Mouse (Mus musculus) intestine, embryonic 16.5 days (tissue): ENCODE data around the gene Ifitm3. TPM values are rescaled to one million over a fixed set of nuclear protein-coding genes. Genes with fewer than 3 reads are reported as not detected.
"Not testable (repeated sequence)": the region's sequence is repeated elsewhere in the genome, so short reads cannot be mapped to it uniquely, and the experiment has no call there.

Experiments
- ATAC-seq: fragments of 200-750 bp; cut with Nextera tagmentation; 2 replicates; pipeline ENCODE4 v1.8.0; 2017; ENCODE audit warnings: moderate TSS enrichment, moderate library complexity
- H3K27ac ChIP-seq: fragments of 300-500 bp; sonication (generic); 2 replicates; pipeline ENCODE4 v1.5.1; 2014; ENCODE audit warnings: mild to moderate bottlenecking, low read length
- H3K27me3 ChIP-seq: fragments of 300-500 bp; sonication (generic); replicated peaks from 2 replicates; pipeline ENCODE4 v1.6.1; 2014; ENCODE audit warnings: low read length, control low read depth, mixed read lengths; ENCODE audit not compliant: control insufficient read depth, insufficient read depth
- H3K36me3 ChIP-seq: fragments of 300-500 bp; sonication (generic); 2 replicates; pipeline ENCODE4 v1.6.1; 2014; ENCODE audit warnings: low read length, control low read depth; ENCODE audit not compliant: control insufficient read depth, insufficient read depth
- H3K4me1 ChIP-seq: fragments of 300-500 bp; sonication (generic); 2 replicates; pipeline ENCODE4 v1.6.1; 2014; ENCODE audit warnings: low read length, control low read depth, mixed read lengths; ENCODE audit not compliant: control insufficient read depth, insufficient read depth
- H3K4me2 ChIP-seq: fragments of 300-500 bp; sonication (generic); 2 replicates; pipeline ENCODE4 v1.6.1; 2014; ENCODE audit warnings: low read depth, low read length, control low read depth
- H3K4me3 ChIP-seq: fragments of 300-500 bp; sonication (generic); 2 replicates; pipeline ENCODE4 v1.5.1; 2014; ENCODE audit warnings: mild to moderate bottlenecking, low read length
- H3K9ac ChIP-seq: fragments of 300-500 bp; sonication (generic); 2 replicates; pipeline ENCODE4 v1.6.1; 2014; ENCODE audit warnings: low read depth, low read length
- H3K9me3 ChIP-seq: fragments of 300-500 bp; sonication (generic); 2 replicates; pipeline ENCODE4 v1.6.1; 2016; ENCODE audit warnings: low read length, control low read depth; ENCODE audit not compliant: control insufficient read depth
- WGBS: fragments of 180-500 bp; shearing (Covaris S2); extraction: QIAGEN DNeasy Blood & Tissue Kit; methylation state at CpG from one replicate; pipeline ENCODE4 v1.1.7; 2014; 5-methylcytosine and 5-hydroxymethylcytosine counted together
- polyA plus RNA-seq: library from polyadenylated mRNA; unstranded; fragments of >200 nt; fragmentation: Nextera tagmentation; extraction: Ambion mirVana; gene quantifications from 2 replicates; pipeline ENCODE4 v1.2.1, GENCODE M21; 2015

The Ifitm3 gene
- polyA plus RNA-seq, 1 experiment from 2014 or later, result 255 TPM

GRCm38 (mm10) chr7:141021489-141022449, 11.2 kb upstream of the Ifitm3 start:
- no peaks in the 10 kb centered on the region for H3K9me3 ChIP-seq
- no peak for ATAC-seq
- H3K36me3 ChIP-seq, result no peaks in the 10 kb centered on the region
- H3K27ac ChIP-seq, result no peak overlapping the region
- H3K4me2 ChIP-seq, result no peak overlapping the region
- 77% methylated on average over 14 of the region's 14 CpGs for WGBS
- no peaks in the 10 kb centered on the region for H3K27me3 ChIP-seq
- no peak overlapping the region for H3K9ac ChIP-seq
- no peak overlapping the region for H3K4me3 ChIP-seq
- H3K4me1 ChIP-seq, result peaks cover 4% of the 10 kb centered on the region; the same call in 1 of the 2 replicates

GRCm38 (mm10) chr7:141019028-141019427, 8.5 kb upstream of the Ifitm3 start:
- Histone ChIP-seq H3K4me3 (no peak overlapping the region), H3K27me3 (no peaks in the 10 kb centered on the region), H3K9ac (no peak overlapping the region), H3K36me3 (no peaks in the 10 kb centered on the region), H3K27ac (no peak overlapping the region), H3K9me3 (no peaks in the 10 kb centered on the region), H3K4me1 (no peaks in the 10 kb centered on the region), H3K4me2 (no peak overlapping the region)
- no peak for ATAC-seq
- 92% methylated on average over 5 of the region's 5 CpGs for whole genome bisulfite sequencing

- WGBS, result 75% methylated on average over 1 of the region's 1 CpGs
- H3K4me1 ChIP-seq, H3K36me3 ChIP-seq, H3K4me3 ChIP-seq, H3K4me2 ChIP-seq, H3K9ac ChIP-seq, H3K9me3 ChIP-seq, H3K27me3 ChIP-seq, H3K27ac ChIP-seq, ATAC-seq: not testable (repeated sequence)
Measured at GRCm38 (mm10) chr7:141017824-141018223, 7.3 kb upstream of the Ifitm3 start, which contains the start of gene Ifitm6. Gene Ifitm6 (minus strand): TSS chr7:141017924.

- WGBS, result 82% methylated on average over 10 of the region's 10 CpGs
- Histone ChIP-seq H3K36me3 (no peaks in the 10 kb centered on the region), H3K27ac (no peak overlapping the region), H3K4me1 (no peaks in the 10 kb centered on the region), H3K9ac (no peak overlapping the region), H3K9me3 (no peaks in the 10 kb centered on the region), H3K4me2 (no peak overlapping the region), H3K27me3 (no peaks in the 10 kb centered on the region), H3K4me3 (no peak overlapping the region)
- ATAC-seq, result 0 out of 2 replicates have a peak, but pooled peaks have one; percentile 23
Measured at GRCm38 (mm10) chr7:141016707-141017697, 6.4 kb upstream of the Ifitm3 start.

- 81% methylated on average over 7 of the region's 7 CpGs for WGBS
- Histone ChIP-seq H3K27me3 (no peaks in the 10 kb centered on the region), H3K4me1 (peaks cover 19% of the 10 kb centered on the region), H3K9me3 (no peaks in the 10 kb centered on the region), H3K27ac (peak overlapping the region; percentile 74), H3K9ac (peak overlapping the region; percentile 69), H3K4me2 (no peak overlapping the region), H3K36me3 (no peaks in the 10 kb centered on the region), H3K4me3 (no peak overlapping the region)
- no peak for ATAC-seq
Measured at GRCm38 (mm10) chr7:141011238-141011770, 734 bp upstream of the Ifitm3 start.

- no peaks in the 10 kb centered on the region for H3K36me3 ChIP-seq
- peak overlapping the region; percentile 51 for H3K4me3 ChIP-seq
- H3K9me3 ChIP-seq, result no peaks in the 10 kb centered on the region
- peak overlapping the region; percentile 30 for H3K4me2 ChIP-seq
- 82% methylated on average over 9 of the region's 9 CpGs for WGBS
- H3K27ac ChIP-seq, result peak overlapping the region; percentile 23; the same call in 1 of the 2 replicates
- H3K9ac ChIP-seq, result peak overlapping the region; percentile 69
- peaks cover 19% of the 10 kb centered on the region for H3K4me1 ChIP-seq
- ATAC-seq, result no peak
- H3K27me3 ChIP-seq, result no peaks in the 10 kb centered on the region
Measured at GRCm38 (mm10) chr7:141009665-141010064, 905 bp downstream of the Ifitm3 start.

- no peaks in the 10 kb centered on the region for H3K9me3 ChIP-seq
- peak overlapping the region; percentile 35 for H3K4me3 ChIP-seq
- H3K27me3 ChIP-seq, result no peaks in the 10 kb centered on the region
- peak; percentile 85 for ATAC-seq
- no peaks in the 10 kb centered on the region for H3K36me3 ChIP-seq
- H3K9ac ChIP-seq, result peak overlapping the region; percentile 42
- H3K27ac ChIP-seq, result peak overlapping the region; percentile 66
- peaks cover 19% of the 10 kb centered on the region for H3K4me1 ChIP-seq
- WGBS, result 7% methylated on average over 20 of the region's 20 CpGs
- peak overlapping the region; percentile 30 for H3K4me2 ChIP-seq
Measured at GRCm38 (mm10) chr7:141008938-141009660, 1.5 kb downstream of the Ifitm3 start.

- Histone ChIP-seq H3K27ac (peak overlapping the region; percentile 66), H3K4me2 (peak overlapping the region; percentile 30), H3K36me3 (no peaks in the 10 kb centered on the region), H3K9ac (peak overlapping the region; percentile 42; the same call in 1 of the 2 replicates), H3K27me3 (no peaks in the 10 kb centered on the region), H3K4me1 (peaks cover 19% of the 10 kb centered on the region), H3K4me3 (peak overlapping the region; percentile 35; the same call in 1 of the 2 replicates), H3K9me3 (no peaks in the 10 kb centered on the region)
- peak; percentile 43 for ATAC-seq
- WGBS, result 8% methylated on average over 7 of the region's 7 CpGs
Measured at GRCm38 (mm10) chr7:141008312-141008761, 2.2 kb downstream of the Ifitm3 start.
